Mouse (Mus musculus) forebrain, embryonic 12.5 days (tissue): Measurements from ENCODE around the gene Foxf1. TPM values are rescaled to one million over a fixed set of nuclear protein-coding genes. Genes with fewer than 3 reads are reported as not detected.

Experiments
- ATAC-seq: fragments of 200-750 bp; cut with Nextera tagmentation; 2 replicates; pipeline ENCODE4 v1.8.0; 2017; ENCODE audit warnings: moderate TSS enrichment; ENCODE audit not compliant: low FRiP score
- H3K27ac ChIP-seq: fragments of 300-500 bp; sonication (generic); 2 replicates; pipeline ENCODE4 v1.5.1; 2016; ENCODE audit warnings: mild to moderate bottlenecking
- H3K27me3 ChIP-seq: fragments of 300-500 bp; sonication (generic); 2 replicates; pipeline ENCODE4 v1.6.1; 2016; ENCODE audit warnings: mild to moderate bottlenecking
- H3K36me3 ChIP-seq: fragments of 300-500 bp; sonication (generic); replicated peaks from 2 replicates; pipeline ENCODE4 v1.6.1; 2016; ENCODE audit warnings: mild to moderate bottlenecking
- H3K4me1 ChIP-seq: fragments of 300-500 bp; sonication (generic); 2 replicates; pipeline ENCODE4 v1.6.1; 2016
- H3K4me2 ChIP-seq: fragments of 300-500 bp; sonication (generic); 2 replicates; pipeline ENCODE4 v1.6.1; 2016; ENCODE audit warnings: mild to moderate bottlenecking, moderate library complexity
- H3K4me3 ChIP-seq: fragments of 300-500 bp; sonication (generic); replicated peaks from 2 replicates; pipeline ENCODE4 v1.5.1; 2016; ENCODE audit warnings: mild to moderate bottlenecking
- H3K9ac ChIP-seq: fragments of 300-500 bp; sonication (generic); 2 replicates; pipeline ENCODE4 v1.6.1; 2016; ENCODE audit warnings: mild to moderate bottlenecking
- H3K9me3 ChIP-seq: fragments of 300-500 bp; sonication (generic); 2 replicates; pipeline ENCODE4 v1.6.1; 2016
- WGBS: fragments of 180-500 bp; shearing (Covaris S2); methylation state at CpG from one replicate; pipeline ENCODE4 v1.1.7; 2016; 5-methylcytosine and 5-hydroxymethylcytosine counted together
- polyA plus RNA-seq: library from polyadenylated mRNA; unstranded; fragments of >200 nt; fragmentation: Nextera tagmentation; extraction: Ambion mirVana; gene quantifications from 2 replicates; pipeline ENCODE4 v1.2.1, GENCODE M21; 2016

Foxf1 gene
- polyA plus RNA-seq, 1 experiment from 2014 or later, result 1.0 TPM

DNA sequence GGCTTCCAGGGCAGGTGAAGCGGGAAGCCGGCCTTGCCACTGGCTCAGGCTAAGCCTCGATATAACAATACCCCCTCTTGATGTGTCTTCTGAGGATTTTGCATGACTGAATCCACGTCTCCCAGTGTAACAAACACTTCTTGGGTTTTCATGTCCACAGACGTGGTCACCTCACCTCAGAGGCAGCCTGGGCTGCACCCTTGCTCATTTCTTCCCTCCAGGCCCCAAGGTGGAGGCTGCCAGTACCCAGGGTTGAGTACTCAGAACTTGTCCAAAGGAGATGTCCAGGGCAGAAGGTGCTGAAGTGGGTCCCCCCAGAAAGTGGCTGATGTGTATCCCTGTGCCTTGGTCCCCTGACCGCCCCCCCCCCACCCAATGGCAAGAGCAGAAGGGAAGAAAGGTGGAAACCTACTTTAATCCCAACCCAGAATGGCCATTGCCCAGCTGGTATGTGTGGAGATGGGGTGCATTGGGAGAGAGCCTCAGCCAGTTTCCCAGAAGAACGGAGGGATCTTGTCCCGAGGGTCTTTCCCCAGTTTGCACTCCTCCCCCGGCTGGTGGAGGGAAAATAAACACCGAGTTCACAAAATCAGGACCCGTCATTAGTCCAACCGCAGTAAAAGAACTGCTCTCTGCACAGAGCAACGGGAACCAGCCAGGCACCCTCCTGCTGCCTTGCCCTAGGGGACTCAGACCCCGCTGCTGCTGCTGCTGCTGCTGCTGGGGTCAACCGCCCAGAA lies 9.9 kb upstream of the Foxf1 start:
- Histone ChIP-seq H3K27ac (no peak overlapping the region), H3K9me3 (no peaks in the 10 kb centered on the region), H3K4me2 (no peak overlapping the region), H3K9ac (no peak overlapping the region), H3K4me3 (no peak overlapping the region), H3K27me3 (peaks cover 100% of the 10 kb centered on the region), H3K4me1 (peaks cover 12% of the 10 kb centered on the region), H3K36me3 (no peaks in the 10 kb centered on the region)
- WGBS, result under 1% methylated on average over 15 of the region's 15 CpGs
- ATAC-seq, result no peak

DNA sequence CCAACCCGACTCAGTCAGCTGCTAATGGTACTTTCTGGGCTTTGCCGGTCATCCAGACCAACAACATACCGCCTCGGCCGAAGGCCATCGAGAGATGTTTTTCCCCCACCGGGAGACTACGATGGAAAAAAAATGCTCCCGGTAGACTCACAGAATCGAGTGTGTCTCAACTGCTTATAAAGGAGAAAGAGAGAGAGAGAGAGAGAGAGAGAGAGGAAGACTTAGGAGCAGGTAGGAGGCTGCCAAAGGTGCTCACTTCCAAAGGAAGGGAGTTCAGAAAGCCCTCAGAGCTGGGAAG lies 9.4 kb upstream of the Foxf1 start:
- H3K27me3 ChIP-seq, result peaks cover 100% of the 10 kb centered on the region
- H3K4me2 ChIP-seq, result no peak overlapping the region
- peaks cover 12% of the 10 kb centered on the region for H3K4me1 ChIP-seq
- no peak overlapping the region for H3K9ac ChIP-seq
- no peak overlapping the region for H3K27ac ChIP-seq
- 2% methylated on average over 10 of the region's 10 CpGs for WGBS
- no peak for ATAC-seq
- no peak overlapping the region for H3K4me3 ChIP-seq
- H3K36me3 ChIP-seq, result no peaks in the 10 kb centered on the region
- H3K9me3 ChIP-seq, result no peaks in the 10 kb centered on the region

DNA sequence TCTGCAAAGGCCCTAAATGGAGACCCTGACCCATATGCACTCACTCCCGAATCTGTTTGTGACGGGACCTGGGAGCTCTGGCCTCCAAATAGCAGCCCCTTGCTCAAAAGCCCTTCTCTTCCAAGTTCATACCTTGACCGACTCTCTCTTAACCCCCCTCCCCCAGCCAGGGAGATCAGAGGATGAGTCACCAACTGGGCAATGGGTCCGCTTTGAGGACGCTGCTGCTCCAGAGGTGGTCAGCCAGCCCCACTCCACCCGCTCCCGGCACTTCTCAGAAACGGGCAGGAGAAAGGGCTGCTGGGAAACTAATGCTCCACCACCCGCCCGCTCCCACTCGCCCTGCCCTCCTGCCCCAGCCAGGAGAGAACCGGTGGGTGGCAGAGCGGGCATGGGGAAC lies 8.2 kb upstream of the Foxf1 start:
- H3K4me3 ChIP-seq, result no peak overlapping the region
- H3K4me2 ChIP-seq, result no peak overlapping the region
- H3K9ac ChIP-seq, result no peak overlapping the region
- no peaks in the 10 kb centered on the region for H3K36me3 ChIP-seq
- ATAC-seq, result no peak
- peaks cover 12% of the 10 kb centered on the region for H3K4me1 ChIP-seq
- WGBS, result 1% methylated on average over 13 of the region's 13 CpGs
- no peak overlapping the region for H3K27ac ChIP-seq
- H3K9me3 ChIP-seq, result no peaks in the 10 kb centered on the region
- H3K27me3 ChIP-seq, result peaks cover 100% of the 10 kb centered on the region

DNA sequence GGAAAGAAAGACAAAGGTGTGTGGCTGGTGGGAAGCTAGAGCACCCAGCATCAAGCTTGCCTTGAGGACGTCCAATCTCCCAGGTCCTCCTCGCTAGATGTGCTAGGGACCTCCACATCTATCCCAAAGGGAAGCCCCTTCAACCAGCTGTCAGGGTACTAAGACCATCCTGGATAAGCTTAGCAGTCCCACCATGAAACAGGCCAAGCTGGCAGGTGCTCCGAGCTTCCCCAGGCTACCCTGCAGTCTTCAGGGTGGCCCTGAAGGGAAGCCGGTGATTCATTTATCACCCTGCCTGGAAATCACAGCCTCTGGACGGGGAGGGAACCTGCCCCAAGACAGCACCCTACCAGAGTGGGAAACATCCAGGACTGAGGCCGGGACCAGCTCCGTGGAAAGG lies 7.6 kb upstream of the Foxf1 start:
- WGBS, result 2% methylated on average over 7 of the region's 7 CpGs
- Histone ChIP-seq H3K9ac (no peak overlapping the region), H3K4me2 (no peak overlapping the region), H3K36me3 (no peaks in the 10 kb centered on the region), H3K4me3 (no peak overlapping the region), H3K9me3 (no peaks in the 10 kb centered on the region), H3K4me1 (peaks cover 10% of the 10 kb centered on the region), H3K27me3 (peaks cover 100% of the 10 kb centered on the region), H3K27ac (no peak overlapping the region)
- no peak for ATAC-seq

DNA sequence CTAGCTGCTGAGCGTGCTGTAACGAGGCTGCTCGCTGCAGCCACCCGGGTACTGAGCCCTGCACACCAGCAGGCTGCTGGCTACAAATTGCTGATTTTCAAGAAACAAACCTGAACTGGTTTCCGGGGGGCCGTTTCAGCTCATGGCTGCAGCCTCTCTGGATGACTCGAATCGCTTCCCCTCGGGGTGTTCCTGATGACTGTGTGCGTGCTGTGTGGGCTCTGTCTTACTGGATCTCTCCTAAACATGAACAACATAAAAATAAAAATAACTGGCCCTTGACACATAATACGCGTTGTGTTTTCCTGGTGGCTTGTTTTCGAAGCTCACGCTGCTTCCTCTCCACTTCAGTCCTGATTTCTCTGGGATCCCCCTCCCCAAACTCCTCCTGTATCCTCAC lies 5.5 kb upstream of the Foxf1 start:
- peaks cover 100% of the 10 kb centered on the region for H3K27me3 ChIP-seq
- WGBS, result 3% methylated on average over 14 of the region's 14 CpGs
- no peak for ATAC-seq

DNA sequence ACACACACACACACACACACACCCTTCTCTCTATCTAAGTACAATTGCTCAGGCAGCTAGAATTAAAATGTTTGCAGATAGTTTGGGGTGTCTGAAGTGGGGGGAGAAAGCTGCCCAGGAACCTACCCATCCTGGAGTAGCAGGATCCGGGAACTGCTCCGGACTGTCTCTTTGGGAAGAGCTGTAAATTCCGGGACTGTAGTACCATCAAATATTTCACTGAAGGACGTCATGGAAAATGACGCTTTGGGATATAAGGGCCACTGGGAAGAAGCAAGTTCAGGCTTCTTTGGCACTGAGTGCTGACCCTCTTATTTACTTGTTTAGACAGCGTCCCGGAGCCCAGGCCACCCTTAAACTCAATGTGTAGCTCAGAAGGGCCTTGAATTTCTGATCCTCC lies 5.0 kb upstream of the Foxf1 start:
- no peak overlapping the region for H3K9ac ChIP-seq
- no peak overlapping the region for H3K4me3 ChIP-seq
- no peak for ATAC-seq
- no peaks in the 10 kb centered on the region for H3K9me3 ChIP-seq
- no peak overlapping the region for H3K4me2 ChIP-seq
- H3K27me3 ChIP-seq, result peaks cover 100% of the 10 kb centered on the region
- WGBS, result 2% methylated on average over 7 of the region's 7 CpGs
- no peak overlapping the region for H3K27ac ChIP-seq
- H3K36me3 ChIP-seq, result no peaks in the 10 kb centered on the region
- peaks cover 16% of the 10 kb centered on the region for H3K4me1 ChIP-seq

More for the DNA sequence above, 5.5 kb upstream of the Foxf1 start:
- Histone ChIP-seq H3K36me3 (no peaks in the 10 kb centered on the region), H3K9ac (no peak overlapping the region), H3K9me3 (no peaks in the 10 kb centered on the region), H3K4me2 (no peak overlapping the region), H3K4me1 (peaks cover 14% of the 10 kb centered on the region), H3K27ac (no peak overlapping the region), H3K4me3 (no peak overlapping the region)

DNA sequence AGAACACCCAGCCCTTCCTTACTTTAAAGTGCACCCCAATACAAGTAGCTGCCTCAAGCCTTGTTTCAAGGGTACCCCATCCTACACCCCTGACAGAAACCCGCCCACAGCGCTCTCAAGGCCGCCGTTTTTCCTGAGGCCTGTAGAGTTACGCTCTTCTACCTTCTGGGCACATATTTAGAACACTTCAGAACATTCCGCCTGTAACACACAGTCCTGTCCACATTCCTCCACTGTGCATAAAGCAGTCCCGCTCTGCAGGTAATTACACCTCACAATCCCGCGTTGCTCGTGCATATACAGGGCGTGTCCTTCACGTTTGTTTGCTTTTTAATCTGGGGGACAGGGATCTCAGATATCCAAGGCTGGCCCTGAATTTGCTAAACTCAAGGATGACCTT lies 4.2 kb upstream of the Foxf1 start:
- Histone ChIP-seq H3K9ac (no peak overlapping the region), H3K4me3 (no peak overlapping the region), H3K27me3 (peaks cover 100% of the 10 kb centered on the region), H3K36me3 (no peaks in the 10 kb centered on the region), H3K9me3 (no peaks in the 10 kb centered on the region), H3K4me1 (peaks cover 23% of the 10 kb centered on the region), H3K4me2 (no peak overlapping the region), H3K27ac (no peak overlapping the region)
- no peak for ATAC-seq
- under 1% methylated on average over 12 of the region's 12 CpGs for WGBS

DNA sequence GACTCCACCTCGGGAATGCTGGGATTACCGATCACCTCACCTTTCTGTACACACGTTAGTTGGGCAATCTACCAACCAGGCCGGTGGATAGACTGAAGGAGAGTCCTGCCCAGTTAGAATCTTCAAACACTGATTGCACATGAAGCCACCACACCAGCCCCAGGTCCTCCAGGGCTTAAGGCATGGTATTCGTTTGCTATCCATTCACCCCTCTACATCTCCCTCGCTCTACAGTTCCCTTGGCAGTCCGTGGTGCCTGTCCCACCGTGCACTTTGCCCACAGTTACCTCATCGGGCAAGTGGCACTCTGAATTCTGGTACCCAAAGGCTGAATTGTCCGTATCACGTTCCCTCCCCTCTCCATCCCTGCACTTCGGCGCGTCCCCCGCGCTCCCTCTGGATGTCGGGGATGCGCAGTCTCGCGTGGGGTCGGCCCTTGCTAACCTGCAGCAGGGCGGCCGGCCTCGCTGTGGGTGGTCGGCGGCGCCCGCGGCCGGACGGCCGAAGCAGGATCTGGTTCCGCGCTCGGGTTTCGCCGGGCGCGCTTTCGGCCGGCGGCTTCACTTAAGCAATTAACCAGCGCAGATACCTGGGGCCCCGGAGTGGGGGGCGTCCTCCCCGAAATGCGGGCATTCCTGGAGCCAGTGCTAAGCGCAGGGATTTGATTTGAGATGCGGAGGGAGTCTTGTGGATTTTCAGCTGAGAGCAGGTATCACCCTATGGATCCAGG lies 3.7 kb upstream of the Foxf1 start:
- no peaks in the 10 kb centered on the region for H3K9me3 ChIP-seq
- H3K4me2 ChIP-seq, result no peak overlapping the region
- H3K27me3 ChIP-seq, result peaks cover 100% of the 10 kb centered on the region
- H3K9ac ChIP-seq, result no peak overlapping the region
- H3K27ac ChIP-seq, result no peak overlapping the region
- no peak overlapping the region for H3K4me3 ChIP-seq
- ATAC-seq, result no peak
- H3K4me1 ChIP-seq, result peaks cover 25% of the 10 kb centered on the region
- H3K36me3 ChIP-seq, result no peaks in the 10 kb centered on the region
- WGBS, result under 1% methylated on average over 49 of the region's 49 CpGs

DNA sequence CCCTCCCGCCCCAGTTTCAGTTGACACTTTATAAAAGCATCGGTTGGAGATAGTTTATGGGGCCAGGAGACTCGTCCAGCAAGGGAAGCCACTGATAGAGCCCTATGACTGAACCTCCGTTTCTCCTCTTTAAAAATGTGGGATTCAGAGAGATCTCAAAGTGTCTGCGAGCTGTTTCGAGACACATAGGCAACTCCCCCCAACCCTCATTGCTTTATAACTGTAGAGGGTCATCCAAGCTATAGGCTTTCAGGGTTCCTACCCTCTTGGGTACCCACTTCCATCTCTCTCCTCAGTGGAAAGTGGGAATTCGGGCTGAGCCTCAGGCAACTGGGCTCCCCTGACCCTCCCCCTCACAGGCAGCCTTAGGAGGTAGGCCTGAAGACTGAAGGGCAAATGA lies 2.8 kb upstream of the Foxf1 start:
- Histone ChIP-seq H3K27me3 (peaks cover 100% of the 10 kb centered on the region), H3K9me3 (no peaks in the 10 kb centered on the region), H3K27ac (no peak overlapping the region), H3K36me3 (no peaks in the 10 kb centered on the region), H3K4me3 (no peak overlapping the region), H3K4me2 (no peak overlapping the region), H3K9ac (no peak overlapping the region), H3K4me1 (peaks cover 25% of the 10 kb centered on the region)
- WGBS, result under 1% methylated on average over 7 of the region's 7 CpGs
- ATAC-seq, result no peak

DNA sequence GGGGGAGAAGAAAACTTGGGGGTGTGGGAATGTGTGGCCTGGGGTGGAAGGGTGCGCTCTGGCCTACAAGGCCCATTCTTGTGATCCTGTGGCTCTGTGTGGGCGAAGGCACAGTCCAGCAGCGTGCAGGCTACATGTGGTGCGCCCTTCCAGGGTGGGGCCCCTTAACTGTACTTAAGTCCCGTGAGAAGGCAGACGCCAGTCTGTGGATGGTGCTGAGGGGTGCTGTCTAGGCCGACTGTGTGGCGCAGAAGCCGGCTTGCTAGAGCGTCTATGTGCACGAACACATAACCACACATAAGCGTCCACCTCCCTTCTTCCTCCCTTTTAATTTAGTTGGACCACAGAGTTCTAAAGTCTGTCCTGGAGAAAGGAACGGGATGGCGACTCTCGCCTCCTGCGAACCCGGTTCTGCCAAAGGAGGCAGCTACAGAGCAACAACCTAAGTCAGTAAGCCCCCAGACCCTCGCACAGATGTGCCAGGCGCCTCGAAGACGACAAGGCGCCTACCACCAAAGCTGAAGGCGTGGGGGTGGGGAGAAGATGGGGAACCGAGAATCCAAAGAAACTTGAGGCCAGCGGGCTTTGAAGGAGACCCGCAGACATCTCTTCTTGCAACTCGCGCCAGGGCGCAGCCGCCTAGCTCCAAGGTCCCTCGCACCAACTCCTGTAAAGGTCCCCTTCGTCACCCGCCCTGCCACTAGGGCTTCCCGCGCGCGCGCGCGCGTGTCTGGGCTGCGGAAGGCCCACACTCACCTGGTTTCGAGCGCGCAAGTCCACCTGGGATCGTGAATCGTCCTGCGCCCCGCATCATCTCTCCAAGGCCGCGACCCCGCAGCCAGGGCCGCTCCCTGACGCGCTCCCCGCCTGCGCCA lies 1.7 kb upstream of the Foxf1 start:
- H3K9me3 ChIP-seq, result no peaks in the 10 kb centered on the region
- under 1% methylated on average over 56 of the region's 57 CpGs for WGBS
- ATAC-seq, result no peak
- no peak overlapping the region for H3K9ac ChIP-seq
- H3K27me3 ChIP-seq, result peaks cover 100% of the 10 kb centered on the region
- H3K4me3 ChIP-seq, result peak overlapping the region; percentile 47
- H3K27ac ChIP-seq, result no peak overlapping the region
- H3K36me3 ChIP-seq, result no peaks in the 10 kb centered on the region
- H3K4me1 ChIP-seq, result peaks cover 25% of the 10 kb centered on the region
- H3K4me2 ChIP-seq, result peak overlapping the region; percentile 86

DNA sequence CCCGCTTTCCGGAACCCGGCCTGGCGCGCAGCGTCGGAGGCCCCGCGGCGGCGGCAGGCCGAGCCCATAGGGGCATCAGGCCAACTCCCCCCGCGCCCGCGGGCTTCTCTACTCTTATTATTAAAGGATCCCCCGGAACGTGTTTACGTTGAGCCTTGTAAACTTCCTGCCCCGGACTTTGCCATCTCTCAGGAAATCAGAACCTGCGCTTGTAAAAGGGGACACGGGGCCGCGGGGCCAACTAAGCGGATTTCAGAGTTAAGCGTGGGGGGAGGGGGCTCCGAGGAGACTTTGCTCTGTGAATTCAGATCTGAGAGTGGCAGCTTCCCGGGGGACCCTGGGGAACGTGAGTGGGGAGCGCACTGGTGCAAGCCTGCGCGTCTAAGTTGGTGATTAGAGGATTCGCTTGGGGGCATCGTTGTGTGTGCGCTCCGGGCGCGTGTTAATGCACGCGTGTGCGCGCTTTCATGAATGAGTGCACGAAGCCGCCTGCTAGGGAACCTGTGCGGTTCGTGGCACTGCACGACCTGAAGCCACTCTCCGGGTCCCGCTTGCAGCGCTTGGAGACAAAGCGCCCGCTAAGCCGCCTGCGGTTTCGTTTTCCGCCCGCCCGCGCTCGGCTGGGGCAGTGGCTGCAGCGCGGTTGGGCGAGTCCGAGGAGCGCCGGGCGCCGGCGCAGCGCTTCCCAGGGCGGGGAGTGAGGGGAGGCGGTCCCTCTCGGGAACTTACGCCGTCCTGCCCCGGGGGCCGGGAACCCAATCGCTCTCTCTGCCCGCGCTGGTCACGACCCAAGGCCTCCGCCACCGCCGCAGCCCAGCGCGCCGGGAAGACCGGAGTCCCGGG lies 872 bp upstream of the Foxf1 start:
- no peak for ATAC-seq
- no peaks in the 10 kb centered on the region for H3K36me3 ChIP-seq
- peaks cover 99% of the 10 kb centered on the region for H3K27me3 ChIP-seq
- peak overlapping the region; percentile 47 for H3K4me3 ChIP-seq
- no peak overlapping the region for H3K27ac ChIP-seq
- no peaks in the 10 kb centered on the region for H3K9me3 ChIP-seq
- H3K9ac ChIP-seq, result peak overlapping the region; percentile 21; the same call in 1 of the 2 replicates
- under 1% methylated on average over 89 of the region's 89 CpGs for WGBS
- H3K4me2 ChIP-seq, result peak overlapping the region; percentile 86
- peaks cover 25% of the 10 kb centered on the region for H3K4me1 ChIP-seq

DNA sequence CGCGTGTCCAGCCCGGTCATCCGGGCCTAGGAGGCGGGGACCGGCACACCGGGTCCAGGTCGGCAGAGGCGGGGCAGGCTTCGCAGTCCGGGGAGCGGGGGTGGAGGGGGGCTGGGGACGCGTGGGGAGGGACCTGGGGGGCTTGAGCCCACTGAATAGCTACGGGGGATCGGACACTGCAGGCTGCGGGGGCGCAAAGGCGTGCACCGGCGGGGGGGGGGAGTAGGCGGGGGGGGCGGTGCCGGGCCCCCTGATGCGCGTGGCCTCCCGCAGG lies 313 bp upstream of the Foxf1 start:
- WGBS, result 1% methylated on average over 20 of the region's 27 CpGs
- H3K27ac ChIP-seq, result no peak overlapping the region

More for the DNA sequence above, 313 bp upstream of the Foxf1 start:
- Histone ChIP-seq H3K4me2 (peak overlapping the region; percentile 86), H3K9me3 (no peaks in the 10 kb centered on the region), H3K36me3 (no peaks in the 10 kb centered on the region), H3K4me1 (peaks cover 25% of the 10 kb centered on the region), H3K27me3 (peaks cover 99% of the 10 kb centered on the region), H3K9ac (peak overlapping the region; percentile 21; the same call in 1 of the 2 replicates), H3K4me3 (peak overlapping the region; percentile 47)
- no peak for ATAC-seq
